Mouse (Mus musculus) left cerebral cortex, adult 2 months (tissue): ENCODE measurements around the gene U2af1. TPM values are rescaled to one million over a fixed set of nuclear protein-coding genes. Genes with fewer than 3 reads are reported as not detected.

Experiments used
- DNase-seq, 2 experiments: peaks; one replicate each; pipeline ENCODE4 v3.0.0; 2021 to 2022; ENCODE audit warnings: low spot score in 2 of 2, mixed read lengths in 1 of 2; ENCODE audit errors: extremely low spot score in 1 of 2
- H3K27ac ChIP-seq: fragments of 200-600 bp; 2 replicates; pipeline ENCODE4 v1.8.1; 2022
- H3K4me3 ChIP-seq: fragments of 200-600 bp; 2 replicates; pipeline ENCODE4 v1.8.1; 2022
- CTCF ChIP-seq: fragments of 200-600 bp; IDR thresholded peaks from 2 replicates; pipeline ENCODE4 v1.8.1; 2022; ENCODE audit warnings: antibody characterized with exemption, mild to moderate bottlenecking, moderate library complexity
- intact Hi-C: fragments of 180-260 bp; cut with DNase I; formaldehyde crosslinking; loops from one replicate; pipeline ENCODE4 v1.15.1; 2025
- total RNA-seq, 2 experiments: library from RNA; stranded (reverse); gene quantifications; 2 replicates each; pipeline ENCODE4 v1.2.3; 2021

U2af1 gene
- total RNA-seq, 2 experiments from 2014 or later, result 117 to 119 TPM

- Histone ChIP-seq H3K4me3 (no peak overlapping the region), H3K27ac (no peak overlapping the region)
- DNase-seq, result no peak
- TF ChIP-seq CTCF, result no peak
- intact Hi-C loops, result loop anchor here (5.0 to 10.0 kb wide), 2 partner anchors 386 to 519 kb away; no protein-coding TSS in a partner anchor
These were observed 27.5 kb upstream of the U2af1 start for GRCm38 (mm10) chr17:31686225-31686564.

GRCm38 (mm10) chr17:31685514-31686224 is 27.0 kb upstream of the U2af1 start:
- no peak overlapping the region for H3K4me3 ChIP-seq
- DNase-seq, result peak; percentile 79 to 84
- intact Hi-C loops, result loop anchor here (1.0 to 10.0 kb wide), 3 partner anchors 340 to 519 kb away; no protein-coding TSS in a partner anchor
- peak overlapping the region; percentile 51 for H3K27ac ChIP-seq
- TF ChIP-seq CTCF, result peak; percentile 95

GRCm38 (mm10) chr17:31680450-31680849 is 21.8 kb upstream of the U2af1 start:
- intact Hi-C loops, result loop anchor here (10.0 kb wide), 1 partner anchor 524 kb away; no protein-coding TSS in a partner anchor
- Histone ChIP-seq H3K4me3 (no peak overlapping the region), H3K27ac (no peak overlapping the region)
- TF ChIP-seq CTCF, result no peak
- DNase-seq, result no peak

- Histone ChIP-seq H3K27ac (no peak within 1 kb of the TSS), H3K4me3 (no peak within 1 kb of the TSS)
- no peak for TF ChIP-seq CTCF
- intact Hi-C loops, result no loop called here
- no peak for DNase-seq
These were observed 18.8 kb upstream of the U2af1 start, which contains the start of gene Cryaa for GRCm38 (mm10) chr17:31677507-31677906. Gene Cryaa (plus strand): TSS chr17:31677807.

GRCm38 (mm10) chr17:31674426-31674825 is 15.7 kb upstream of the U2af1 start:
- no peak for TF ChIP-seq CTCF
- H3K4me3 ChIP-seq, result no peak overlapping the region
- peak overlapping the region; percentile 30; the same call in 1 of the 2 replicates for H3K27ac ChIP-seq
- intact Hi-C loops, result no loop called here
- DNase-seq, result no peak

- TF ChIP-seq CTCF, result no peak
- Histone ChIP-seq H3K27ac (no peak overlapping the region), H3K4me3 (no peak overlapping the region)
- intact Hi-C loops, result no loop called here
- DNase-seq, result no peak
These were observed 13.6 kb upstream of the U2af1 start for GRCm38 (mm10) chr17:31672279-31672678.

GRCm38 (mm10) chr17:31671698-31672097 is 13.0 kb upstream of the U2af1 start:
- H3K4me3 ChIP-seq, result no peak overlapping the region
- intact Hi-C loops, result no loop called here
- TF ChIP-seq CTCF, result no peak
- DNase-seq, result no peak
- H3K27ac ChIP-seq, result no peak overlapping the region

GRCm38 (mm10) chr17:31670163-31670562 is 11.5 kb upstream of the U2af1 start:
- TF ChIP-seq CTCF, result no peak
- intact Hi-C loops, result no loop called here
- H3K4me3 ChIP-seq, result no peak overlapping the region
- no peak overlapping the region for H3K27ac ChIP-seq
- DNase-seq, result no peak

GRCm38 (mm10) chr17:31668306-31668705 is 9.6 kb upstream of the U2af1 start:
- H3K27ac ChIP-seq, result no peak overlapping the region
- TF ChIP-seq CTCF, result no peak
- H3K4me3 ChIP-seq, result no peak overlapping the region
- DNase-seq, result no peak
- intact Hi-C loops, result no loop called here

- TF ChIP-seq CTCF, result peak; percentile 80
- H3K27ac ChIP-seq, result no peak overlapping the region
- H3K4me3 ChIP-seq, result no peak overlapping the region
- intact Hi-C loops, result loop anchor here (1.0 to 5.0 kb wide), 3 partner anchors 136 to 335 kb away; no protein-coding TSS in a partner anchor
- peak; percentile 78 to 82 for DNase-seq
These were observed 6.1 kb upstream of the U2af1 start for GRCm38 (mm10) chr17:31664760-31665159.

GRCm38 (mm10) chr17:31662855-31663254 is 4.2 kb upstream of the U2af1 start:
- intact Hi-C loops, result loop anchor here (5.0 kb wide), 1 partner anchor 151 kb away; no protein-coding TSS in a partner anchor
- no peak; the same call in none of the 2 replicates for TF ChIP-seq CTCF
- DNase-seq, result no peak

GRCm38 (mm10) chr17:31660661-31661250 is 2.1 kb upstream of the U2af1 start:
- no peak for TF ChIP-seq CTCF
- intact Hi-C loops, result loop anchor here (5.0 kb wide), 1 partner anchor 148 kb away; no protein-coding TSS in a partner anchor
- H3K27ac ChIP-seq, result peak overlapping the region; percentile 10; the same call in 1 of the 2 replicates

More at GRCm38 (mm10) chr17:31662855-31663254, 4.2 kb upstream of the U2af1 start:
- no peak overlapping the region for H3K27ac ChIP-seq
- no peak overlapping the region for H3K4me3 ChIP-seq

More at GRCm38 (mm10) chr17:31660661-31661250, 2.1 kb upstream of the U2af1 start:
- peak; percentile 59 to 69 for DNase-seq
- H3K4me3 ChIP-seq, result no peak overlapping the region
